Mouse (Mus musculus) adrenal gland, adult (tissue): ENCODE results near the gene Pnmal2.

ENCODE experiments used
- DNase-seq, 2 experiments: peaks; one replicate each; pipeline ENCODE4 v3.0.0; 2022 to 2023; ENCODE audit warnings: low spot score in 1 of 2; ENCODE audit not compliant: inconsistent age in 2 of 2

Gene Pnmal2

GRCm38 (mm10) chr7:16974018-16974417 lies 29.5 kb downstream of the Pnmal2 start:
- peak; percentile 73 to 78 for DNase-seq

GRCm38 (mm10) chr7:16976298-16976697 lies 31.8 kb downstream of the Pnmal2 start:
- no peak for DNase-seq

GRCm38 (mm10) chr7:16978173-16978572 lies 33.7 kb downstream of the Pnmal2 start:
- no peak for DNase-seq

- DNase-seq, result no peak
Observed at GRCm38 (mm10) chr7:16978593-16978992, 34.1 kb downstream of the Pnmal2 start.

- DNase-seq, result peak in 1 of 2 experiments; percentile 72
Observed at GRCm38 (mm10) chr7:16980348-16980747, 35.9 kb downstream of the Pnmal2 start.

- peak; percentile 68 to 74 for DNase-seq
Observed at GRCm38 (mm10) chr7:16982859-16983568, 38.5 kb downstream of the Pnmal2 start, which contains the start of gene Gm42372. Gene Gm42372 (plus strand): TSS chr7:16983086.

- no peak for DNase-seq
Observed at GRCm38 (mm10) chr7:16987541-16988149, 43.2 kb downstream of the Pnmal2 start.

GRCm38 (mm10) chr7:16988405-16988804 lies 43.9 kb downstream of the Pnmal2 start:
- DNase-seq, result peak; percentile 64 to 69

GRCm38 (mm10) chr7:16990006-16990744 lies 45.7 kb downstream of the Pnmal2 start:
- peak in 1 of 2 experiments; percentile 63 for DNase-seq

GRCm38 (mm10) chr7:16991681-16992450 lies 47.4 kb downstream of the Pnmal2 start:
- DNase-seq, result peak; percentile 75 to 86

GRCm38 (mm10) chr7:16992451-16992807 lies 47.9 kb downstream of the Pnmal2 start, which contains the start of gene Ccdc8:
Gene Ccdc8 (plus strand): TSS chr7:16992708.
- DNase-seq, result no peak

GRCm38 (mm10) chr7:16993651-16994399 lies 49.3 kb downstream of the Pnmal2 start:
- DNase-seq, result peak; percentile 93 to 94

GRCm38 (mm10) chr7:16994400-16994799 lies 49.9 kb downstream of the Pnmal2 start:
- DNase-seq, result peak in 1 of 2 experiments; percentile 71

GRCm38 (mm10) chr7:16995345-16995744 lies 50.9 kb downstream of the Pnmal2 start:
- peak in 1 of 2 experiments; percentile 67 for DNase-seq
